Mouse (Mus musculus) MEL (cell line): ENCODE data around the gene Uspl1.

Source experiments
- BHLHE40 ChIP-seq: IDR thresholded peaks from 2 replicates; pipeline ENCODE4 v1.6.1; 2012; ENCODE audit warnings: low read depth, mild to moderate bottlenecking, inconsistent platforms, low read length, improper control_type of control experiment, borderline replicate concordance
- GABPA ChIP-seq: IDR thresholded peaks from 2 replicates; pipeline ENCODE4 v1.6.1; 2012; ENCODE audit warnings: low read depth, mild to moderate bottlenecking, inconsistent platforms, low read length, improper control_type of control experiment, moderate library complexity
- MYB ChIP-seq: IDR thresholded peaks from 2 replicates; pipeline ENCODE4 v1.6.1; 2011; ENCODE audit warnings: mild to moderate bottlenecking, low read depth, low read length, improper control_type of control experiment
- POLR2A ChIP-seq, 2 experiments: IDR thresholded peaks; 2 replicates each; pipeline ENCODE4 v1.6.1; 2011 to 2012; ENCODE audit warnings: low read length in 2 of 2, mild to moderate bottlenecking in 2 of 2, control low read depth in 1 of 2, improper control_type of control experiment in 1 of 2, low read depth in 1 of 2, moderate library complexity in 1 of 2; ENCODE audit not compliant: control insufficient read depth in 1 of 2, insufficient read depth in 1 of 2, poor library complexity in 1 of 2

DNA sequence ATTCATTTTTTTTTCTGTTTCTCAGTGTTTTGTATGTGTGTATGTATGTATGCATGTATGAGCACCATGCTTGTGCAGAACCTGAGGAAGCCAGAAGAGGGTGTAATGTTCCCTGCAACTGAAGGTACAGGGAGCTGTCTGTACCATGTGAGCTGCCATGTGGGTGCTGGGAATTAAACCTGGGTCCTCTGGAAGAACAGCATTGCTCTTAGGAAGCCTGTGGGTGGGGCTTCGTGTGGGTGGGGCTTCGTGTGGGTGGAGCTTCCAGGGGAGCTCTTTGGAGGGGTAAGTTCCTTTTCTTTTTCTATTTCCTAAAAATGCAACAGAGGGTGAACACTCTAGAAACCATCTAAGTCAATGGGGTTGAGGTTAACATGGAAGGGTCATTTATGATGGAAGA, 69.3 kb downstream of the Uspl1 start:
- no peak for TF ChIP-seq GABPA
- no peak for TF ChIP-seq MYB
- TF ChIP-seq BHLHE40, result no peak
- TF ChIP-seq POLR2A (IDR thresholded peaks at IDR 0.05; ENCODE audit: control insufficient read depth in 1 of 2, insufficient read depth in 1 of 2, low read depth in 1 of 2, low read length in 2 of 2, poor library complexity in 1 of 2), result no peak
